Mouse (Mus musculus): ENCODE measurements around the gene Fip1l1.

DNA sequence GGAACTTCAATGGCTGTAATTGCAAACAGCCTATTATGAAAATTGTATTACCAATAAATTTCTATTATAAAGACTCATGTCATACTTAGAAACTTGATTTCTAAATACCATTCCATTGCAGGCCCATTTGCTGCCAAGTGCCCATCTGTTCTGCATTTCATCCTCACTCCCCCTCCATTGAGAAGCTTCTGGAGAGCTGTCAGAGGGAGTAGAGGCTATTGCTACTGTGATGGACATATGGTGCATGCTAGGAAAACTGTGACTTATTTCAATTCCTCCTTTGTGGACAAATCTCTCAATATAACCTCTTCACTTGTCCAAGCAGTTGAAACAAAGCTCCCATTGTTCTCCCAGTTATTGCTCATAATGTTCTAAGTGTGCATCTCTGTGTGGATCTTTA is 23.6 kb upstream of the Fip1l1 start:
- TF ChIP-seq CTCF (IDR thresholded peaks at IDR 0.05; ENCODE audit: low read depth) (no peak), EP300 (IDR thresholded peaks at IDR 0.05; ENCODE audit: low read depth) (no peak)
